Mouse (Mus musculus) naive thymus-derived CD4-positive, alpha-beta T cell, adult 5 months (primary cell): ENCODE data around the gene F5. TPM values are rescaled to one million over a fixed set of nuclear protein-coding genes. Genes with fewer than 3 reads are reported as not detected.

Source experiments
- polyA plus RNA-seq: library from polyadenylated mRNA; unstranded; fragments of 100-300 nt; shearing (Covaris generic); gene quantifications from one replicate; pipeline ENCODE4 v1.2.1, GENCODE M21; 2017

Gene F5
- polyA plus RNA-seq: not detected

DNA sequence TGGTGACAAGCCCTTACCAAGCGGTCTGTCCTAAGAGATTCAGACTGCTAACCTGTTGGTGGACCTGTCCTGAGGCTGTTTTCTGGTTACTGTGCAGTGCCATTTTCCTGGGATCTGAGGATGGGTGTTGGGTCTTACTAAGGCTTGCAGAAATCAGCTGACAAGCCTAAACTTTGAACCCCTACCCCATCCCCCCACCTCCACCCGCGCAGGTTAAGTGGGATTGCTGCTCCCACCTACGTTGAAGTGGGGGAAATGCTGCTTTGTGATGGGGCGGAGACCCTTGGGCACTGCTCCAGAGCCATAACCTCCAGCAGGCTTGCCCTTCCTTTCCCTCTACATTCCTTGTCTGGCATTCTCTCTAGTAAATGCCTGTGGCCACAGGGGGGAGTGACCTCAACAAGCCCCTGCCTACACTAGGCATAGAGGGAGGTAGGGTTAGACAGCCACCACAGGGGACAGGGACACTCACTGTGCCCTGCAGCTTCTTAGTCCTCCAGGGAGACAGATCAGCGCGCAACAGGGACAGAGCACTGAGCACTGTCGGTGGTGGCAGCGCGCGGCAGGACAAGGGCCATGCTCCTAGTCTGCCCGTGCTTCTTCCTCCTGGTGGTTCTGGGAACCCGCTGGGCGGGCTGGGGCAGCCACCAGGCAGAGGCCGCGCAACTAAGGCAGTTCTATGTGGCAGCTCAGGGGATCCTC lies at the start of gene F5:
TSS of gene F5 (plus strand) at position 452 of the 702 bp plus-strand sequence.

DNA sequence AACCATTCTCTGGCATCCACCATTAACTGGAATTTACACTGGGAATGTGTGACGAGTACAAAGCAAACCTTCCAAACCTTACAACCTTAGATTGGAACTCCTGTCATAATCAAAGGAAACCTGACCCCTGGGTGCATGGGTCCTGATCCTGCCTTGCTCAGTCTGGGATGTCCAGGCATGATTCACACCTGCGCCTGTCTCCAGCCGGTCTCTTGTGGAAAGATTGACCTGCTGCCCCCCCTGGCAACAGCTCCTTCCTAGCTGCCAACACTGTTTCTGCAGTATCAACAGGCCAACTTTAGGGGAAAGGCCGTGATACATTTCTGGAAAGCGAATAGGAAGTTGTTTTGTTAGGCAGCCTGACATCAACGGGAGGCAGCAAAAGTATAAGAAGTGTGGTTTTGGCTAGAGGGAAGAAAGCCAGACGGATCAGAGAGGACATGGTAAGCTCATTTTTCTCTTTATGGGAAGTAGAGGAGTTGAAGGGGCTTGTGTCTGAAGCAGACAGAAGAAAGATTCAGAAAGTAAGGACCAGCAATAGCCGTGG lies 36.6 kb upstream of the F5 start, which contains the start of gene Selp:
TSS of gene Selp (plus strand) at position 318 of the 547 bp plus-strand sequence.

GRCm38 (mm10) chr1:164248465-164249331 lies 97.1 kb downstream of the F5 start, which contains the start of gene Slc19a2:
TSS of gene Slc19a2 (plus strand) at chr1:164249046.

Other genes starting within 250 kb of the F5 start
- 44.1 TPM for gene Scyl3, start 222.7 kb upstream of the F5 start, polyA plus RNA-seq
- 2.3 TPM for gene BC055324, start 157.0 kb upstream of the F5 start, polyA plus RNA-seq
- gene Mettl18, start 156.9 kb upstream of the F5 start, polyA plus RNA-seq: 11.3 TPM
- 0.35 TPM for gene Sele, start 103.6 kb upstream of the F5 start, polyA plus RNA-seq
- gene Sell, start 89.9 kb upstream of the F5 start, polyA plus RNA-seq: 730 TPM
- gene Selp, start 36.6 kb upstream of the F5 start, polyA plus RNA-seq: 0.67 TPM
- 8.1 TPM for gene Slc19a2, start 97.2 kb downstream of the F5 start, polyA plus RNA-seq
- gene Ccdc181, start 123.7 kb downstream of the F5 start, polyA plus RNA-seq: 2.3 TPM
- 8.0 TPM for gene Nme7, start 152.3 kb downstream of the F5 start, polyA plus RNA-seq
- 15.1 TPM for gene Blzf1, start 155.7 kb downstream of the F5 start, polyA plus RNA-seq